Mouse (Mus musculus) midbrain, embryonic 13.5 days (tissue): ENCODE data around the gene Foxred1. TPM values are rescaled to one million over a fixed set of nuclear protein-coding genes. Genes with fewer than 3 reads are reported as not detected.
A peak's percentile ranks its signal among the peaks of the same experiment; 100 is the strongest.

Source experiments
- ATAC-seq: fragments of 200-750 bp; cut with Nextera tagmentation; 2 replicates; pipeline ENCODE4 v1.8.0; 2017; ENCODE audit warnings: mild to moderate bottlenecking, moderate TSS enrichment, moderate library complexity
- H3K27ac ChIP-seq: fragments of 300-500 bp; sonication (generic); 2 replicates; pipeline ENCODE4 v1.5.1; 2015; ENCODE audit warnings: inconsistent platforms, mild to moderate bottlenecking, moderate library complexity
- H3K27me3 ChIP-seq: fragments of 300-500 bp; sonication (generic); 2 replicates; pipeline ENCODE4 v1.6.1; 2015; ENCODE audit warnings: mild to moderate bottlenecking, inconsistent platforms
- H3K36me3 ChIP-seq: fragments of 300-500 bp; sonication (generic); 2 replicates; pipeline ENCODE4 v1.6.1; 2015; ENCODE audit warnings: mild to moderate bottlenecking, inconsistent platforms
- H3K4me1 ChIP-seq: fragments of 300-500 bp; sonication (generic); replicated peaks from 2 replicates; pipeline ENCODE4 v1.6.1; 2015; ENCODE audit warnings: inconsistent platforms
- H3K4me2 ChIP-seq: fragments of 300-500 bp; sonication (generic); replicated peaks from 2 replicates; pipeline ENCODE4 v1.6.1; 2015; ENCODE audit warnings: moderate library complexity, mild to moderate bottlenecking, inconsistent platforms
- H3K4me3 ChIP-seq: fragments of 300-500 bp; sonication (generic); replicated peaks from 2 replicates; pipeline ENCODE4 v1.5.1; 2015; ENCODE audit warnings: mild to moderate bottlenecking, inconsistent platforms
- H3K9ac ChIP-seq: fragments of 300-500 bp; sonication (generic); replicated peaks from 2 replicates; pipeline ENCODE4 v1.6.1; 2015; ENCODE audit warnings: mild to moderate bottlenecking, inconsistent platforms
- H3K9me3 ChIP-seq: fragments of 300-500 bp; sonication (generic); 2 replicates; pipeline ENCODE4 v1.6.1; 2016; ENCODE audit warnings: mild to moderate bottlenecking, inconsistent platforms
- WGBS: fragments of 180-500 bp; shearing (Covaris S2); methylation state at CpG from one replicate; pipeline ENCODE4 v1.1.7; 2015; 5-methylcytosine and 5-hydroxymethylcytosine counted together
- polyA plus RNA-seq: library from polyadenylated mRNA; unstranded; fragments of >200 nt; fragmentation: Nextera tagmentation; extraction: Ambion mirVana; gene quantifications from 2 replicates; pipeline ENCODE4 v1.2.1, GENCODE M21; 2015

Gene Foxred1
- polyA plus RNA-seq, 1 experiment from 2014 or later: 48.4 TPM

- Histone ChIP-seq H3K9ac (no peak overlapping the region), H3K4me3 (no peak overlapping the region), H3K4me1 (no peaks in the 10 kb centered on the region), H3K27ac (no peak overlapping the region), H3K9me3 (no peaks in the 10 kb centered on the region), H3K36me3 (peaks cover 20% of the 10 kb centered on the region; the same call in 1 of the 2 replicates), H3K4me2 (no peak overlapping the region), H3K27me3 (no peaks in the 10 kb centered on the region)
- no peak for ATAC-seq
- 91% methylated on average over 10 of the region's 10 CpGs for WGBS
Observed at GRCm38 (mm10) chr9:35187351-35187903, 23.4 kb downstream of the Foxred1 start.

GRCm38 (mm10) chr9:35186430-35186829 is 24.4 kb downstream of the Foxred1 start:
- Histone ChIP-seq H3K9me3 (no peaks in the 10 kb centered on the region), H3K27ac (no peak overlapping the region), H3K4me3 (no peak overlapping the region), H3K27me3 (no peaks in the 10 kb centered on the region), H3K9ac (no peak overlapping the region), H3K36me3 (peaks cover 20% of the 10 kb centered on the region; the same call in 1 of the 2 replicates), H3K4me1 (no peaks in the 10 kb centered on the region), H3K4me2 (no peak overlapping the region)
- WGBS: 87% methylated on average over 4 of the region's 4 CpGs
- ATAC-seq: no peak

DNA sequence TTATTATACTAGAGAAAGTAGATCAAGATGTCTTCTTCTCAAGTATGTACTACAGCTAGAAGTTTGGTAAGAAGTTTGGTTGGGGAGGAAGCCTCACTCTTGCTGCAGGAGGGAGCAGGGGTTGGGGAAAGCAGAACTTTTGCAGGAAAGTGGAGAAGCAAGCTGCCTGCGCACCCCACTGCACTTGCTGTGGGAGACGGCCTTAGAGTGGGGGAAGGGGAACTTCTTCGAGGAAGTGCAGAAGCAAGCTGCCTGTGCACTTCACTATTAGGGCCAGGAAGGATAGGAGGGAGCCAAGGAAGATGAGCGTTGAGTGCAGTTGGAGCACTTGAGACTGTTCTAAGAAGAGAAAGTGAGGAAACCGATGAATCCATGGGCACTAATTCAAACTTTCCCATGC is 27.5 kb downstream of the Foxred1 start:
- no peaks in the 10 kb centered on the region for H3K9me3 ChIP-seq
- no peaks in the 10 kb centered on the region for H3K4me1 ChIP-seq
- peaks cover 7% of the 10 kb centered on the region; the same call in 1 of the 2 replicates for H3K36me3 ChIP-seq
- H3K4me3 ChIP-seq: no peak overlapping the region
- H3K27ac ChIP-seq: no peak overlapping the region
- no peak overlapping the region for H3K9ac ChIP-seq
- ATAC-seq: no peak
- H3K27me3 ChIP-seq: no peaks in the 10 kb centered on the region
- 70% methylated on average over 5 of the region's 5 CpGs for WGBS
- H3K4me2 ChIP-seq: no peak overlapping the region

GRCm38 (mm10) chr9:35182832-35183231 is 28.0 kb downstream of the Foxred1 start:
- Histone ChIP-seq H3K4me2 (no peak overlapping the region), H3K36me3 (0 out of 2 replicates have a peak, but pooled peaks cover 4% of the 10 kb centered on the region), H3K4me3 (no peak overlapping the region), H3K27ac (no peak overlapping the region), H3K27me3 (no peaks in the 10 kb centered on the region), H3K4me1 (no peaks in the 10 kb centered on the region), H3K9me3 (no peaks in the 10 kb centered on the region), H3K9ac (no peak overlapping the region)
- no peak for ATAC-seq
- WGBS: 83% methylated on average over 2 of the region's 2 CpGs

- H3K27me3 ChIP-seq: no peaks in the 10 kb centered on the region
- peaks cover 13% of the 10 kb centered on the region for H3K4me1 ChIP-seq
- H3K9me3 ChIP-seq: no peaks in the 10 kb centered on the region
- peak overlapping the region; percentile 61 for H3K4me3 ChIP-seq
- WGBS: 48% methylated on average over 14 of the region's 14 CpGs
- ATAC-seq: peak; percentile 62
- H3K36me3 ChIP-seq: no peaks in the 10 kb centered on the region
- H3K27ac ChIP-seq: no peak overlapping the region
- H3K4me2 ChIP-seq: peak overlapping the region; percentile 58
- no peak overlapping the region; the same call in 1 of the 2 replicates for H3K9ac ChIP-seq
Observed at GRCm38 (mm10) chr9:35176124-35176659, 34.7 kb downstream of the Foxred1 start.

DNA sequence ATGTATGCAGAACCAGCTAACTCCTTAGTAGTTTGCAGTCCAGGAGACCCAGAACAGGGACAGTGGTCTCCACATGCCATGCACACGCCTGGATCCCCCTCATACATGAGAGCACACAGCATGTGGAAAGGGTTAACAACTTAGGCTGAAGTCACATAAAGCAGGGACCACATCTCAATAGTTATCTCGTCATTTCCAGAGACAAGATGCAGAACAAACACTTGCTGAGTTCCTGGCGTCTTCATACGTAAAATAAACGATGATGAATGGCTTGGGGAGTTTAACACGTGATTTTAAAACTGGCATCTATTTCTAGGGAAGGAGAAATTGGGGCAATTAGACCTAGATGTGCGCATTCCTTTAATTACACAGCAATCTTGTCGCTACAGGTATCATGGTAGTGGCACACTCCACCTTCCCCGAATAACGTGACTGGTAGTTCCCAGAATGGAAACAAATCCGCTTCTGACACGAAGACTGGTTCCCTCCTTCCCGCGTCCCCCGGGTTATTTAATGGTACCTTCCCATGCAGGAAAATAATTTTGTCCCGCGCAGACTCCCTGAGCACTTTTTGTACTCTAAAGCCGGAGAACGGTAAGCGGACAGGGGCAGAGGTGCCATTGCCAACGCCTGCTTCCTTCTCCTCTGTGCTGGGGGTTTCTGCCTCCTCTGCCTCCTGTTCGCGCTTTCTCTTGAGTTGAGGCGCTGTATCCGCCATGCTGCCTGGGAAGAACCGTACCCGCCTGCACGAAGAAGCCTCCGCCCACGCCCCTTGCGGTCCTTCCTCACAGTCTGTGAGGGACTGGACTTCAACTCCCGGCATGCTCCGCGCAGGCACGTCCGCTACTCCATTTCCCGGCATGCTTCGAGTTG is 35.4 kb downstream of the Foxred1 start, which contains the start of gene Dcps:
Dcps (minus strand) TSS at position 811 of the 873 bp plus-strand sequence.
- ATAC-seq: peak; percentile 99
- peak within 1 kb of the TSS; percentile 87 for H3K27ac ChIP-seq
- WGBS: under 1% methylated on average over 38 of the region's 38 CpGs
- no peaks in the 10 kb centered on the region for H3K9me3 ChIP-seq
- H3K9ac ChIP-seq: peak within 1 kb of the TSS; percentile 67
- peaks cover 6% of the 10 kb centered on the region for H3K36me3 ChIP-seq
- peak within 1 kb of the TSS; percentile 58 for H3K4me2 ChIP-seq
- H3K4me1 ChIP-seq: peaks cover 13% of the 10 kb centered on the region
- peak within 1 kb of the TSS; percentile 61 for H3K4me3 ChIP-seq
- no peaks in the 10 kb centered on the region for H3K27me3 ChIP-seq

DNA sequence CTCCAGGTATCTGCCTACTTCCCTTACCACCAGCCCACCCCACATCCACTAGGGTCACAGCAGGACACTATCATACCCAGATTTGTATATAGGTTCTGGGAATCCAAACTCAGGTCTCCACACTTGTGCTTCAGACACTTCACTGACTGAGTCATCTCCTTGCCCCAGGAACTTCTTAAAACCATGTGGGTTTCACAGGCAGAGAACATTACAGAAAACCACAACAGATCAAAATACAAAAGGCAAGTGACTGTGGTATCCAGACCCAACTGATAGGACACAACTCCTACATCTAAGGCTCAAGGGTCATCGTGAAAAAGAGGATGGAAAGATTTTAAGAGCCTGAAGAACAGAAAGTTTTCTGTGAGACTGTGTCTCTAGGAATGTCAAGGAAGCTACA is 37.5 kb downstream of the Foxred1 start:
- 96% methylated on average over 1 of the region's 1 CpGs for WGBS

DNA sequence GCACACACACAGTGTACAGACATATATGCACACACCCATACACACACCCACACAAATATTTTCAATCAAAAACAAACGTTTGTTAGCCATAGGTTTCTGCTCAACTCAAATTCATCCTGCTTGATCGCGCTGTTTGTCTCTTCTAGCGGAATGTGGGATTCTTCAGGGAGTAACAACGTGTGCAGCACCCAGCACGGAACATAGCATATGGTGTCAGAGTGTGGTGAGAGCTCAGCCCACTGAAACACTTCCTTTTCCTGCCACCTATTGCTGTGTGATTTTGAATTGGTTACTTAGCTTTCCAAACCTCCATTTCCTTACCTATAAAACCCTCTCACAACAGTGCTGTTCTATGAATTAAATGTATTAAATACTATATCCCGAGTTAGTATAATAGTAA is 40.8 kb downstream of the Foxred1 start:
- peaks cover 20% of the 10 kb centered on the region for H3K36me3 ChIP-seq
- ATAC-seq: no peak
- no peak overlapping the region for H3K4me3 ChIP-seq
- no peaks in the 10 kb centered on the region for H3K27me3 ChIP-seq
- 95% methylated on average over 7 of the region's 7 CpGs for WGBS
- H3K4me1 ChIP-seq: peaks cover 27% of the 10 kb centered on the region
- H3K9ac ChIP-seq: no peak overlapping the region
- H3K27ac ChIP-seq: no peak overlapping the region
- no peak overlapping the region for H3K4me2 ChIP-seq
- H3K9me3 ChIP-seq: no peaks in the 10 kb centered on the region

More for the DNA sequence above, 37.5 kb downstream of the Foxred1 start:
- no peaks in the 10 kb centered on the region for H3K9me3 ChIP-seq
- no peak overlapping the region for H3K27ac ChIP-seq
- peaks cover 20% of the 10 kb centered on the region for H3K36me3 ChIP-seq
- H3K9ac ChIP-seq: no peak overlapping the region
- H3K4me3 ChIP-seq: no peak overlapping the region
- no peaks in the 10 kb centered on the region for H3K27me3 ChIP-seq
- no peak overlapping the region for H3K4me2 ChIP-seq
- no peak for ATAC-seq
- peaks cover 13% of the 10 kb centered on the region for H3K4me1 ChIP-seq

GRCm38 (mm10) chr9:35166798-35167635 is 43.8 kb downstream of the Foxred1 start:
- H3K4me2 ChIP-seq: no peak overlapping the region; the same call in 1 of the 2 replicates

DNA sequence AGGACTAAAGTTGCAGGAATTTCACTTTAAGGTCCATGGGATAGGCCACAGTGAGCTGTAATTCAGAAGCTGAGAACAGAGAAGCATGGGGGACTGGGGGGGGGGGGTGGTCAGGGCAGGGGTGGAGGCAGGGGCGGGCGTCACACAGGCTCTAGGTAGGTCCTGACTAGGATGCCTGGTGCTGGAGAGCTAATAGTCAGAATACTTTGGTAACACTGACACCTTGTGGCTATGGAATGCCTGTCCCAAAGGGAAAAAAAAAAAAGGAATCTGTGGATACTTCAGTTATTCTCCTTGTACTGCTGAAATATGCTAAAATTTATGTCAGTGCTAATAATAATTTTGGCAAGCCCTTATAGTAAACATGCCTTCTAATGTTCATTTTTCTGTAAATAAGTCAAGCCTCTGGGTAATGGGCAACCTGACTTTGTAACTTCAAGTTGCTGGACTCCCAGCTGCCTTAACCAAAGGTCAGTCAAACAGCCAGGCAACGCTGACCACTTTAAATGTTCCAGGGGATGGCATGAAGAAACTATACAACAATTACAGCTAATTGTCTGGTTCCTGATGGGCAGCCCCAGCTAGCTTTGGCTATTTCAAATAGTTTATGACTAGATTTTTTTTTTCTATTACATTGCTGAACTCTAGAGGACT is 44.6 kb downstream of the Foxred1 start:
- Histone ChIP-seq H3K27me3 (no peaks in the 10 kb centered on the region), H3K36me3 (peaks cover 26% of the 10 kb centered on the region), H3K9me3 (no peaks in the 10 kb centered on the region), H3K9ac (no peak overlapping the region), H3K4me1 (peaks cover 19% of the 10 kb centered on the region), H3K27ac (0 out of 2 replicates have a peak overlapping the region, but pooled peaks have one; percentile 39), H3K4me3 (no peak overlapping the region), H3K4me2 (no peak overlapping the region)
- 25% methylated on average over 3 of the region's 3 CpGs for WGBS
- peak; percentile 72 for ATAC-seq

More at GRCm38 (mm10) chr9:35166798-35167635, 43.8 kb downstream of the Foxred1 start:
- ATAC-seq: peak; percentile 77
- peak overlapping the region; percentile 52; the same call in 1 of the 2 replicates for H3K27ac ChIP-seq
- 14% methylated on average over 9 of the region's 9 CpGs for WGBS
- H3K9ac ChIP-seq: no peak overlapping the region
- H3K36me3 ChIP-seq: peaks cover 26% of the 10 kb centered on the region
- H3K27me3 ChIP-seq: no peaks in the 10 kb centered on the region
- H3K4me1 ChIP-seq: peaks cover 19% of the 10 kb centered on the region
- H3K9me3 ChIP-seq: no peaks in the 10 kb centered on the region
- H3K4me3 ChIP-seq: no peak overlapping the region
